Mouse (Mus musculus): ENCODE measurements at regions not wholly inside any gene's neighbourhood (a gene's known extent, or its start where the extent isn't known, plus 50 kb on each side); places are given as distances from the start of the nearest gene placed in this dataset.

DNA sequence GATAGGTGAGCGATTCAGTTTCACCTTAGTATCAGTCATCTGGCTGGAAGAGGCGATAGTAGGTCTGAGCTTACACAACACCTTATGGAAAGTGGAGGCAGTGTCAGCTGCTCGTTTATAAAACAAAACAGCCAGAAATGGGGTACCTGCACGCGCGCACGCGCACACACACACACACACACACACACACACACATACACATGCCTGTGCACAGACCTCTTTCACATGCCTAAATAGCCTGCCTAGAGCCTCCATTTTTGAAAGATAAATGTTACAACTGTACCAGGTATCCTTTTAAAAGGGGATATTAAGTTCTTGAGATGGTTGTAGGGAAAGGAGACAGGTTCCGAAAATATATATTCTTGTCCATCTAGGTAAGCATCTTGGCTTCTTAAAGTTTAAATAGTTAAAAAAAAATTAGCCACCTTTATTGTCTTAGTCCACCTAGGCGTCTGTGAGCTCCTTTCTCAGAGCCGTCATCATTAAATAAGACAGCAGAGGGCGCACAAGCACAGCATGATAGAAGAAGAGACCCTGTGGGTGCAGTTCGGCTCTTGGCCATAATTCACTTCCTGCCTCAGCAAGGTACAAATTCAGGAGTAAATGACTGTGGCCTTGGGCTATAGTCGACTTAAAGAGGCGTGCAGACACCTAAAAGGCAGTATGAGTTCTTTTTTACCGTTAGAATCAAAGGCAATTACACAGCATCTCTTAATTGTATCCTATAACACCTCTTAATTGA lies 121.4 kb upstream of the Ralgapa2 start:
- Histone ChIP-seq H3K36me3 (ENCODE audit: control insufficient read depth, insufficient read depth, low read length) (no peaks in the 10 kb centered on the region), H3K27ac (ENCODE audit: low read depth, low read length) (no peak overlapping the region), H3K9me3 (replicated peaks; ENCODE audit: control insufficient read depth, low read length) (no peaks in the 10 kb centered on the region), H3K4me2 (ENCODE audit: low read length) (no peak overlapping the region), H3K27me3 (replicated peaks; ENCODE audit: control insufficient read depth, insufficient read depth, low read length) (peaks cover 9% of the 10 kb centered on the region; the same call in 1 of the 2 replicates), H3K4me3 (ENCODE audit: low read depth, low read length) (no peak overlapping the region), H3K4me1 (ENCODE audit: control insufficient read depth, insufficient read depth, low read length) (no peaks in the 10 kb centered on the region), H3K9ac (ENCODE audit: low read length) (no peak overlapping the region)
- WGBS: 48% methylated on average over 16 of the region's 16 CpGs
- ATAC-seq (peak; percentile 77), DNase-seq (ENCODE audit: low spot score) (peak; percentile 92)

GRCm38 (mm10) chr2:146637573-146637972 lies 125.4 kb upstream of the Ralgapa2 start:
- Histone ChIP-seq H3K27ac (ENCODE audit: low read depth, low read length) (no peak overlapping the region), H3K9ac (ENCODE audit: low read length) (no peak overlapping the region), H3K36me3 (ENCODE audit: control insufficient read depth, insufficient read depth, low read length) (no peaks in the 10 kb centered on the region), H3K4me3 (ENCODE audit: low read depth, low read length) (no peak overlapping the region), H3K4me1 (ENCODE audit: control insufficient read depth, insufficient read depth, low read length) (no peaks in the 10 kb centered on the region), H3K27me3 (replicated peaks; ENCODE audit: control insufficient read depth, insufficient read depth, low read length) (peaks cover 2% of the 10 kb centered on the region; the same call in 1 of the 2 replicates), H3K4me2 (ENCODE audit: low read length) (no peak overlapping the region), H3K9me3 (replicated peaks; ENCODE audit: control insufficient read depth, low read length) (no peaks in the 10 kb centered on the region)
- no peak for ATAC-seq
- DNase-seq (ENCODE audit: low spot score): peak; percentile 16
- WGBS: 61% methylated on average over 5 of the region's 5 CpGs

GRCm38 (mm10) chr2:146646237-146646972 lies 134.3 kb upstream of the Ralgapa2 start:
- H3K9ac ChIP-seq (ENCODE audit: low read length): no peak overlapping the region
- H3K4me1 ChIP-seq (ENCODE audit: control insufficient read depth, insufficient read depth, low read length): no peaks in the 10 kb centered on the region; the same call in 1 of the 2 replicates
- no peak overlapping the region for H3K4me3 ChIP-seq (ENCODE audit: low read depth, low read length)
- no peak overlapping the region for H3K27ac ChIP-seq (ENCODE audit: low read depth, low read length)
- 4% methylated on average over 16 of the region's 16 CpGs for WGBS
- ATAC-seq (peak; percentile 75), DNase-seq (ENCODE audit: low spot score) (peak; percentile 73)
- 0 out of 2 replicates have a peak, but pooled peaks cover 3% of the 10 kb centered on the region for H3K27me3 ChIP-seq (replicated peaks; ENCODE audit: control insufficient read depth, insufficient read depth, low read length)
- no peaks in the 10 kb centered on the region for H3K9me3 ChIP-seq (replicated peaks; ENCODE audit: control insufficient read depth, low read length)
- peak overlapping the region; percentile 27 for H3K4me2 ChIP-seq (ENCODE audit: low read length)
- H3K36me3 ChIP-seq (ENCODE audit: control insufficient read depth, insufficient read depth, low read length): no peaks in the 10 kb centered on the region

DNA sequence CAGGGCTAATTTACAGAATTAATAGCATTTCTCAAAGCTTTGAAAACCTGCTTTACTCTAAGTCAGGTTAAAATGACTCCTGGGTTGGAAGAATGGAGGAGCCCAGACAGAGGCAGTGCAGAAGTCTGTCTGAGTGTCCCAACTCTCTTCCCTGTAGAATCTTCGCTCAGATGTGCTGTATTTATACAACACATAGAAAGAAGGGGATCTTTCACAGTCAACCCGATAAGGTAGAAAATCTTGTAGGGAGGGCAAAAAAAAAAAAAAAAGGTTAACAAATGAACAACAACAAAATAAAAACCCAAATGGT lies 134.8 kb upstream of the Ralgapa2 start:
- no peak overlapping the region for H3K27ac ChIP-seq (ENCODE audit: low read depth, low read length)
- ATAC-seq: peak; percentile 40; the same call in 1 of the 2 replicates

DNA sequence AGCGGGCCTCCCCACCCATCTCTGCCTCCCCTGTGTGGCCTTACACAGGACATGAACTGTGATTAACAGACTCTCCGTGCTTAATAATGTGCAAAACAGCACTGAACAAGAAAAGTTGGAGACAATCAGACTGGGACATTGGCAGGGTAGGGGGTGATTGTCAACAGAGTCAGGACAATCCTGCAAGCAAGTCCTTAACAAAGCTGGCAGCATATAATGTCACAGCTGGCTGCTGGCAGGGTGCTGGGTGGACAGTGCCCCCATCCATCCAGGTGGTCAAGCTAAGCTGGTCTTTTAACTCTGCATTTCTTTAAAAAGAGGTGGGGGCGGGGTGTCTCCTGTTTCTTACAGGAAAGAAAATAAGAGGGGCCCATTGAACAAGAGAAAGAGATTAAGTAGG lies 149.2 kb upstream of the Ralgapa2 start:
- H3K36me3 ChIP-seq (ENCODE audit: control insufficient read depth, insufficient read depth, low read length): no peaks in the 10 kb centered on the region
- H3K27me3 ChIP-seq (replicated peaks; ENCODE audit: control insufficient read depth, insufficient read depth, low read length): peaks cover 10% of the 10 kb centered on the region; the same call in 1 of the 2 replicates
- H3K4me2 ChIP-seq (ENCODE audit: low read length): no peak overlapping the region
- H3K9ac ChIP-seq (ENCODE audit: low read length): no peak overlapping the region
- DNase-seq (ENCODE audit: low spot score): no peak
- no peak overlapping the region for H3K4me3 ChIP-seq (ENCODE audit: low read depth, low read length)
- no peak overlapping the region for H3K27ac ChIP-seq (ENCODE audit: low read depth, low read length)
- H3K9me3 ChIP-seq (replicated peaks; ENCODE audit: control insufficient read depth, low read length): no peaks in the 10 kb centered on the region
- WGBS: 30% methylated on average over 3 of the region's 3 CpGs
- no peak for ATAC-seq
- no peaks in the 10 kb centered on the region for H3K4me1 ChIP-seq (ENCODE audit: control insufficient read depth, insufficient read depth, low read length)

More for the DNA sequence above, 134.8 kb upstream of the Ralgapa2 start:
- Histone ChIP-seq H3K4me3 (ENCODE audit: low read depth, low read length) (no peak overlapping the region), H3K4me1 (ENCODE audit: control insufficient read depth, insufficient read depth, low read length) (no peaks in the 10 kb centered on the region; the same call in 1 of the 2 replicates), H3K36me3 (ENCODE audit: control insufficient read depth, insufficient read depth, low read length) (no peaks in the 10 kb centered on the region), H3K9ac (ENCODE audit: low read length) (no peak overlapping the region), H3K4me2 (ENCODE audit: low read length) (peak overlapping the region; percentile 27; the same call in 1 of the 2 replicates), H3K27me3 (replicated peaks; ENCODE audit: control insufficient read depth, insufficient read depth, low read length) (0 out of 2 replicates have a peak, but pooled peaks cover 3% of the 10 kb centered on the region), H3K9me3 (replicated peaks; ENCODE audit: control insufficient read depth, low read length) (no peaks in the 10 kb centered on the region)
- DNase-seq (ENCODE audit: low spot score): no peak
- 41% methylated on average over 2 of the region's 2 CpGs for WGBS

DNA sequence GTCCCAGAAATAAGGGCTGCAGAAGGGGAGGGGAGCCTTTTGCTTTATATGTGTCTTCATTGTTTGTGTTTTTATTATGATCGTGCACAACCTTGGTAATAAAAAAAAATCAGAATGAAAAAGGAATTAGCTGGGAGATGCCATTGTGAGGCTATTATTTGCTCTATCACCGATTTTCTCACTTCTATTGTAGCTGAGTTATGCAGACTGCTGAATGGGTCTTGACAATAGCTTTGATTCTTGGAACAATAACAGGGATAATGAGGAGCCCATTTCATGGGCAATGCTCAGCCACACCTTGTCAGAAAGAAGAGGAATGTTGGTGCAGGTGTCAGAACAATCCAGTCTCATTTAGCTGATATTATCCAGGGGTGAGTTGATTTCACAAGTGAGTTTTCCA lies 160.6 kb upstream of the Ralgapa2 start:
- ATAC-seq: no peak
- H3K36me3 ChIP-seq (ENCODE audit: control insufficient read depth, insufficient read depth, low read length): no peaks in the 10 kb centered on the region
- 48% methylated on average over 2 of the region's 2 CpGs for WGBS

GRCm38 (mm10) chr2:146681979-146682378 lies 169.8 kb upstream of the Ralgapa2 start:
- Histone ChIP-seq H3K9me3 (replicated peaks; ENCODE audit: control insufficient read depth, low read length) (no peaks in the 10 kb centered on the region), H3K4me1 (ENCODE audit: control insufficient read depth, insufficient read depth, low read length) (no peaks in the 10 kb centered on the region; the same call in 1 of the 2 replicates), H3K36me3 (ENCODE audit: control insufficient read depth, insufficient read depth, low read length) (no peaks in the 10 kb centered on the region), H3K27me3 (replicated peaks; ENCODE audit: control insufficient read depth, insufficient read depth, low read length) (no peaks in the 10 kb centered on the region), H3K4me3 (ENCODE audit: low read depth, low read length) (no peak overlapping the region), H3K27ac (ENCODE audit: low read depth, low read length) (no peak overlapping the region), H3K9ac (ENCODE audit: low read length) (no peak overlapping the region), H3K4me2 (ENCODE audit: low read length) (no peak overlapping the region)
- ATAC-seq: no peak
- 86% methylated on average over 3 of the region's 3 CpGs for WGBS
- no peak for DNase-seq (ENCODE audit: low spot score)

More for the DNA sequence above, 160.6 kb upstream of the Ralgapa2 start:
- no peaks in the 10 kb centered on the region for H3K27me3 ChIP-seq (replicated peaks; ENCODE audit: control insufficient read depth, insufficient read depth, low read length)
- no peak overlapping the region for H3K27ac ChIP-seq (ENCODE audit: low read depth, low read length)
- no peaks in the 10 kb centered on the region for H3K4me1 ChIP-seq (ENCODE audit: control insufficient read depth, insufficient read depth, low read length)
- no peak overlapping the region for H3K9ac ChIP-seq (ENCODE audit: low read length)
- H3K9me3 ChIP-seq (replicated peaks; ENCODE audit: control insufficient read depth, low read length): no peaks in the 10 kb centered on the region
- no peak for DNase-seq (ENCODE audit: low spot score)
- no peak overlapping the region for H3K4me2 ChIP-seq (ENCODE audit: low read length)
- no peak overlapping the region for H3K4me3 ChIP-seq (ENCODE audit: low read depth, low read length)

- WGBS: 42% methylated on average over 5 of the region's 5 CpGs
- DNase-seq (ENCODE audit: low spot score): peak; percentile 49
- ATAC-seq: peak; percentile 70
Measured at GRCm38 (mm10) chr2:146685854-146686507, 169.7 kb upstream of the Kiz start.

More at GRCm38 (mm10) chr2:146685854-146686507, 169.7 kb upstream of the Kiz start:
- H3K9ac ChIP-seq (ENCODE audit: low read length): no peak overlapping the region
- H3K4me1 ChIP-seq (ENCODE audit: control insufficient read depth, insufficient read depth, low read length): no peaks in the 10 kb centered on the region; the same call in 1 of the 2 replicates
- H3K36me3 ChIP-seq (ENCODE audit: control insufficient read depth, insufficient read depth, low read length): no peaks in the 10 kb centered on the region
- peaks cover 10% of the 10 kb centered on the region for H3K27me3 ChIP-seq (replicated peaks; ENCODE audit: control insufficient read depth, insufficient read depth, low read length)
- no peaks in the 10 kb centered on the region for H3K9me3 ChIP-seq (replicated peaks; ENCODE audit: control insufficient read depth, low read length)
- H3K4me2 ChIP-seq (ENCODE audit: low read length): no peak overlapping the region
- no peak overlapping the region for H3K27ac ChIP-seq (ENCODE audit: low read depth, low read length)
- H3K4me3 ChIP-seq (ENCODE audit: low read depth, low read length): no peak overlapping the region

Data from forebrain, embryonic 14.5 days (tissue).